Mouse (Mus musculus) neural tube, embryonic 12.5 days (tissue): ENCODE data around the gene Gdpd3. TPM values are rescaled to one million over a fixed set of nuclear protein-coding genes. Genes with fewer than 3 reads are reported as not detected.

ENCODE experiments used
- ATAC-seq: fragments of 200-750 bp; cut with Nextera tagmentation; 2 replicates; pipeline ENCODE4 v1.8.0; 2017; ENCODE audit warnings: low read depth, mild to moderate bottlenecking, moderate TSS enrichment, moderate library complexity; ENCODE audit not compliant: low FRiP score
- H3K27ac ChIP-seq: fragments of 300-500 bp; sonication (generic); 2 replicates; pipeline ENCODE4 v1.5.1; 2016
- H3K27me3 ChIP-seq: fragments of 300-500 bp; sonication (generic); replicated peaks from 2 replicates; pipeline ENCODE4 v1.6.1; 2016; ENCODE audit warnings: mild to moderate bottlenecking
- H3K36me3 ChIP-seq: fragments of 300-500 bp; sonication (generic); 2 replicates; pipeline ENCODE4 v1.6.1; 2016; ENCODE audit warnings: mild to moderate bottlenecking
- H3K4me1 ChIP-seq: fragments of 300-500 bp; sonication (generic); 2 replicates; pipeline ENCODE4 v1.6.1; 2016
- H3K4me2 ChIP-seq: fragments of 300-500 bp; sonication (generic); replicated peaks from 2 replicates; pipeline ENCODE4 v1.6.1; 2016; ENCODE audit warnings: mild to moderate bottlenecking
- H3K4me3 ChIP-seq: fragments of 300-500 bp; sonication (generic); 2 replicates; pipeline ENCODE4 v1.5.1; 2016
- H3K9ac ChIP-seq: fragments of 300-500 bp; sonication (generic); 2 replicates; pipeline ENCODE4 v1.6.1; 2016; ENCODE audit warnings: mild to moderate bottlenecking
- H3K9me3 ChIP-seq: fragments of 300-500 bp; sonication (generic); 2 replicates; pipeline ENCODE4 v1.6.1; 2016; ENCODE audit warnings: mild to moderate bottlenecking
- WGBS: fragments of 180-500 bp; shearing (Covaris S2); methylation state at CpG from one replicate; pipeline ENCODE4 v1.1.7; 2016; 5-methylcytosine and 5-hydroxymethylcytosine counted together
- polyA plus RNA-seq: library from polyadenylated mRNA; unstranded; fragments of >200 nt; fragmentation: Nextera tagmentation; extraction: Ambion mirVana; gene quantifications from 2 replicates; pipeline ENCODE4 v1.2.1, GENCODE M21; 2016

Gene Gdpd3
- polyA plus RNA-seq, 1 experiment from 2014 or later, result 1.3 TPM

DNA sequence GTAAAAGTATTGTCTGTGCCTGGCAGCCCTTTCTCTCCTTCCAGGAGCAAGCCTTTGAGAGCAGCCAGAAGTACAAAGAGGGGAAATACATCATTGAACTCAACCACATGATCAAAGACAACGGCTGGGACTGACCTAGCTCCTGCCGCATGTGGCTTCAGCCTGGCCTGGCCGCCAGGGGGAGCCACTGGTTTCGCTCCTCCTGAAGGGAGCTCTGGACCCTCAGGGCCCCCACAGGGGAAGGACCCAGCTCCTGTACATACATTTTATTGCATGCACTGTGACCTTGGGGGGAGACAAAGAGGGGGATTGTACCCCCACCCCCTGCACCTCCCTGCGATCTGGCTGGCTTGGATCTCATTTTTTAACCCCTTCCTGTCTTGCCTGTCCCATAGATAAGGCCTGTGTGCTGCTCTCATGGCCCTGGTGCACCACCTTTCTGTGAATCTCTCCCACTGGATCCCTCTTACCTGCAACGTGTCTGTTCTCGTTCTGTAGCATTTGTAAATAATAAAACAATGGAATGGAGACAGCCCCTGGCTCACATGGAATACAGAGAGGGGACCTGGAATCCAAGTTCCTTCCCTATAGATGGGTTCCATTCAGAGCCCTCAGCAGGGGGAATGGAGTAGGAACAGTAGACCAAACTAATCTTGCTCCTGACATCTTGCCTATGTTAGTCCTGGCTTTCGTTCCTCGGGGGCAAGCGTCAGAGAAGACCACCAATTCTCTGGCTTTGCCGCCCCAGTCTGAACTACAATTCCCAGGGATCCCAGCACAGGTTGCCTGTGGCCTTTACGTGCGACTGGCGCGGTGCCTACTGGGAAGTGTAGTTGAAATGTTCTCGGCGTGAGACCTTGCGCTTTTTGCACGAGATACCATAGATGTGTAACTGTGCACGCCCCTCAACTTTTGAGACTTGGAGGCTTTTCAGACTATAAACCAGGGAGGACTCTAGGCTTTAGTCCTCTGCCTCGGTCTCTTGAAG, 14.1 kb downstream of the Gdpd3 start:
- H3K4me2 ChIP-seq, result peak overlapping the region; percentile 71
- H3K4me3 ChIP-seq, result peak overlapping the region; percentile 38
- H3K36me3 ChIP-seq, result peaks cover 28% of the 10 kb centered on the region
- peak; percentile 79 for ATAC-seq
- H3K9me3 ChIP-seq, result no peaks in the 10 kb centered on the region
- peak overlapping the region; percentile 54 for H3K9ac ChIP-seq
- WGBS, result 1% methylated on average over 21 of the region's 21 CpGs
- H3K27me3 ChIP-seq, result no peaks in the 10 kb centered on the region
- H3K27ac ChIP-seq, result peak overlapping the region; percentile 62
- H3K4me1 ChIP-seq, result peaks cover 39% of the 10 kb centered on the region

DNA sequence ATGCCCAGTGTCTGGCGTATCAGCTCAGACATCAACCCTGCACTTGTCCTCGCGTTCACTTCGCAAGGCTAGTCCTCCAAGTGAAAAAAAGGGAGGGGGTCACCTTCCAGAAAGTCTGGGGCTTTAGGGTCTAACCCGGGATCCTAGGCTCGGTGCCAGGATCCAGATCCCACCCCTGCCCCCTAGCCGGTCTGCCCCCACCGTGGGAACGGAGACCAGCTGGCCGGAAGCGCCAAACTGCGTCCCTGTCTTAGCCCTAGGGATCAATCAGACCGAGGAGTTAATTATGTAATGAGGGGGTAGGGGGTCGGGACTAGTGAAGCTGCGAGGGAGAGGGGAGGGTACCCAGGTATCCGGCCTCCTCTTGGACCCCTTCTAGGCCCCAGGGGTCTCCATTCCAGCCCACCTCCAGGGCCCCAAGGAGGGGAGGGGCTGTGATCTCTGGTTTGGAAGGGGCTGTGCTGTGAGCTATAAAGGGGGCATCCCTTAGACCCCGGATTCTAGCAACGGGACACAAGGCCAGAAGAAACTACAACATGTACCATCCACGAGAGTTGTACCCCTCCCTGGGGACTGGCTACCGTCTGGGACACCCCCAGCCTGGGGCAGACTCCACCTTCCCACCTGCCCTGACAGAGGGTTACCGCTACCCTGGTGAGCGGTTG, 15.0 kb downstream of the Gdpd3 start, which contains the start of gene Tbx6:
Tbx6 (plus strand) TSS at position 513 of the 665 bp plus-strand sequence.
- Histone ChIP-seq H3K36me3 (peaks cover 36% of the 10 kb centered on the region), H3K4me2 (peak within 1 kb of the TSS; percentile 71), H3K27ac (peak within 1 kb of the TSS; percentile 62; the same call in 1 of the 2 replicates), H3K4me3 (peak within 1 kb of the TSS; percentile 38), H3K27me3 (no peaks in the 10 kb centered on the region), H3K4me1 (peaks cover 35% of the 10 kb centered on the region), H3K9me3 (no peaks in the 10 kb centered on the region), H3K9ac (peak within 1 kb of the TSS; percentile 54)
- 4% methylated on average over 22 of the region's 22 CpGs for WGBS
- peak; percentile 23 for ATAC-seq

DNA sequence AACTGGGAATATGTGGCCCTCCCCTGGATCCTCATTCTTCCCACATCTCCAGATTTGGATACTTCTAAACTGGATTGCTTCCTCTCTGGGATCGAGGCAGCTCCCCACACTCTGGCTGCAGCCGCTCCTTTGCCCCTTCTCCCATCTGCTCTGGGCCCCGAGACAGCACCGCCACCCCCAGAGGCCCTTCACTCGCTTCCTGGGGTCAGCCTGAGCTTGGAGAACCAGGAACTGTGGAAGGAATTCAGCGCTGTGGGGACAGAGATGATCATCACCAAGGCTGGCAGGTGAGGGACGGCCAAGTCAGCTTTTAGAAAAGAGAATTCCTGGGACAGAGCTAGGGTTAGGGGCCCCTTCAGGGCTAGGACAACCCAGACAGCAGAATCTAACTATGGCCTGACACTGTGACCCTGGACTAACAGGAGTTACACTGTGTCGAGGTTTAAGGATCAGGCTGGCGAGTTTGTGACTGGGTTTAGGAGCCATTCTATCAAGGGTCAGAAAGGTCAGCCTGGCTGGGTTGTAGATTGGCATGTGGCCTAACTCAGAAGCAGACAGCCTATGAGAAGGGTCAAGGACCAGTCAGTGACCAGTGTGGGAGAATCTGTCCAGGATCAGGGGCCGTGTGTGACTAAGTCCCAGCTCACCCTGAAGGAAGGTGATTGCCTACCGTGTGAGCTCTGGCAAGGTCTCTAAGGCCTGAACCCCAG, 15.7 kb downstream of the Gdpd3 start:
- peaks cover 33% of the 10 kb centered on the region for H3K4me1 ChIP-seq
- peak overlapping the region; percentile 38 for H3K4me3 ChIP-seq

DNA sequence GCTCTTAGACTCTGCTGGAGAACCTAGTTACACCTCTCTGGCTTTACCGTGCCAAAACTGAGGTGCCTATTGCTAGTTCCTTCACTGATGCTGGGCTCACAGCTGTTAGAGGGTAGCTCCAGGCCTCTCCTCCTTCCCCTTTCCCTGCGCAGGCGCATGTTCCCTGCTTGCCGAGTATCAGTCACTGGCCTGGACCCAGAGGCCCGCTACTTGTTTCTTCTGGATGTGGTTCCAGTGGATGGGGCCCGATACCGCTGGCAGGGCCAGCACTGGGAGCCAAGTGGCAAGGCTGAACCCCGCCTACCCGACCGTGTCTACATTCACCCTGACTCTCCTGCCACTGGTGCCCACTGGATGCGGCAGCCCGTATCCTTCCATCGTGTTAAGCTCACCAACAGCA, 16.6 kb downstream of the Gdpd3 start:
- Histone ChIP-seq H3K36me3 (peaks cover 51% of the 10 kb centered on the region), H3K4me3 (no peak overlapping the region), H3K9me3 (no peaks in the 10 kb centered on the region), H3K27ac (no peak overlapping the region), H3K4me1 (peaks cover 25% of the 10 kb centered on the region), H3K4me2 (no peak overlapping the region), H3K9ac (no peak overlapping the region), H3K27me3 (no peaks in the 10 kb centered on the region)
- no peak for ATAC-seq
- WGBS, result 85% methylated on average over 13 of the region's 13 CpGs

More for the DNA sequence above, 15.7 kb downstream of the Gdpd3 start:
- Histone ChIP-seq H3K36me3 (peaks cover 43% of the 10 kb centered on the region), H3K27me3 (no peaks in the 10 kb centered on the region), H3K9me3 (no peaks in the 10 kb centered on the region), H3K9ac (peak overlapping the region; percentile 54; the same call in 1 of the 2 replicates), H3K4me2 (peak overlapping the region; percentile 71), H3K27ac (no peak overlapping the region; the same call in 1 of the 2 replicates)
- no peak for ATAC-seq
- 36% methylated on average over 11 of the region's 11 CpGs for WGBS

DNA sequence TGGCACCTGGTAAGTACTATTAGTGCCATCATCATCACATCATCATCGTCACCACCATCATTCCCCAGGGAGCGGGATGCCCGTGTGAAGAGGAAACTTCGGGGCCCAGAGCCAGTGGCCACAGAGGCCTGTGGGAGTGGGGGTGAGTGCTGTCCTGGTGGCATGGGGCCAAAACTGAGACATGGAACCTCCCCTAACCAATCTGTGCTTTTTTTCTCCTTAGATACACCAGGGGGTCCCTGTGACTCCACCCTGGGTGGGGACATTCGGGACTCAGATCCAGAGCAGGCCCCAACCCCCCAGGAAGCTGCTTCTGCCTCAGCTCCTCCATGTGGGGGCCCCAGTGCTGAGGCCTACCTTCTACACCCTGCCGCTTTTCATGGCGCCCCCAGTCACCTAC, 18.3 kb downstream of the Gdpd3 start:
- no peak overlapping the region for H3K4me2 ChIP-seq
- H3K27me3 ChIP-seq, result no peaks in the 10 kb centered on the region
- no peak overlapping the region for H3K27ac ChIP-seq
- WGBS, result 84% methylated on average over 7 of the region's 7 CpGs
- no peak for ATAC-seq
- no peak overlapping the region for H3K4me3 ChIP-seq
- H3K36me3 ChIP-seq, result peaks cover 58% of the 10 kb centered on the region
- H3K9ac ChIP-seq, result no peak overlapping the region
- H3K9me3 ChIP-seq, result no peaks in the 10 kb centered on the region
- peaks cover 20% of the 10 kb centered on the region for H3K4me1 ChIP-seq

DNA sequence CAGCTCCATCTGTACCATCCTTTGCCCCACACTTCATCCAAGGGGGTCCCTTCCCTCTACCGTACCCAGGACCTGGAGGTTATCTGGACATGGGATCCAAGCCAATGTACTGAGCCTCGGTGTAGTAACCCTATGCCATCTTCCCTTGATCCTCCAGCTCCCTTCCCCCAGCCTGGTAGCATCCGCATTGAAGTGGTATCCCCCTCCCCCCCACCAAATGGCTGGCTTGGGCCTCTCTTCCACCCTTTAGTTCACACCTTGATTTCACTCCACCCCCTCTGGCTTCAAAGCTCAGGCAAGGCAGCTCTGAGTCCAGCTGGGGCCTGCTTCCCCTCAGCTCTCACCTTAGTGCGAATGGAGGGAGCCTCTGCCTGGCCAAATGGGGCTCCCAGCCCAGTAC, 18.9 kb downstream of the Gdpd3 start:
- 79% methylated on average over 4 of the region's 4 CpGs for WGBS
- Histone ChIP-seq H3K4me2 (no peak overlapping the region), H3K4me3 (no peak overlapping the region), H3K27ac (no peak overlapping the region), H3K27me3 (no peaks in the 10 kb centered on the region), H3K4me1 (peaks cover 15% of the 10 kb centered on the region), H3K9ac (no peak overlapping the region), H3K36me3 (peaks cover 64% of the 10 kb centered on the region), H3K9me3 (no peaks in the 10 kb centered on the region)
- ATAC-seq, result no peak

DNA sequence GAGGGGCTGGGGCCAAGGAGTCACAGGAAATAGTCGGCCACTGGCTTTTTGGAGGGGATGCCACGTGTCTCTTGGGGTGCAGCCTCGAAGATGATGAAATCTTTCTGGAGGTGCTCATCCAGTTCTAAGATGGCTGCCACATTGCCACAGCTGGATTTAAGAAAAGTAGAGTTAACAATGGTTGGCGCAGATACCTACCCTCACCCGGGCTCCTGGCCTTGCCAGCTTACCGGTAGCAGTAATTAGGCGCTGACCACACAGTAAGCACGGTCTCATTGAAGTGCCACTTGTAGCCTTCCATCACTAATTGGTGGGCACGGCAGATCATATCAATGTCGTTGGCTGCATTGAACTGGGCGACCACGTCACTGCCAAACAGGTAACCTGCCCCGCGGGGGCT, 20.0 kb downstream of the Gdpd3 start:
- Histone ChIP-seq H3K27me3 (no peaks in the 10 kb centered on the region), H3K27ac (no peak overlapping the region), H3K4me1 (peaks cover 18% of the 10 kb centered on the region), H3K4me3 (no peak overlapping the region), H3K9me3 (no peaks in the 10 kb centered on the region), H3K4me2 (no peak overlapping the region), H3K36me3 (peaks cover 66% of the 10 kb centered on the region), H3K9ac (no peak overlapping the region)
- ATAC-seq, result no peak
- 92% methylated on average over 14 of the region's 14 CpGs for WGBS

DNA sequence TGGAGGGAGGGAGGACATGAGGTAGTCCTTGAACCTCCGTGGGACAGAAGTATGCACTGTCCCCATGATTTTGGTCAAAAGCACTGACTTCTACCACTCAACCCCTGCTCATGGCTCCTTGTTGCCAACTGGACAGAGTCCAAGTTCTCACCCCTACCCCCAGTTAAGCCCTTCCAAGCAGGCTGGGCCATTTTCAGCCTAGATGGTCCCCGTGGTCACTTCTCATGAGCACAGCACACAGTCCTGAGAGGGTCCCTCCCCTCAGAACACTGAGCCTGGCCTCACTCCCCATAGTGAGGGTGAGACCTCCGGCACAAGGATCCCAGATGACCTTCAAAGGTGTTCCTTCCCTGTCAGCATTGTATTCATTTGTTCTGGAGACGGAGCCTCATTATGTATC, 23.0 kb downstream of the Gdpd3 start:
- Histone ChIP-seq H3K4me1 (peaks cover 22% of the 10 kb centered on the region), H3K4me3 (no peak overlapping the region), H3K36me3 (peaks cover 60% of the 10 kb centered on the region), H3K9me3 (no peaks in the 10 kb centered on the region), H3K4me2 (no peak overlapping the region), H3K27me3 (no peaks in the 10 kb centered on the region), H3K9ac (no peak overlapping the region), H3K27ac (no peak overlapping the region)
- ATAC-seq, result no peak
- 95% methylated on average over 4 of the region's 4 CpGs for WGBS

DNA sequence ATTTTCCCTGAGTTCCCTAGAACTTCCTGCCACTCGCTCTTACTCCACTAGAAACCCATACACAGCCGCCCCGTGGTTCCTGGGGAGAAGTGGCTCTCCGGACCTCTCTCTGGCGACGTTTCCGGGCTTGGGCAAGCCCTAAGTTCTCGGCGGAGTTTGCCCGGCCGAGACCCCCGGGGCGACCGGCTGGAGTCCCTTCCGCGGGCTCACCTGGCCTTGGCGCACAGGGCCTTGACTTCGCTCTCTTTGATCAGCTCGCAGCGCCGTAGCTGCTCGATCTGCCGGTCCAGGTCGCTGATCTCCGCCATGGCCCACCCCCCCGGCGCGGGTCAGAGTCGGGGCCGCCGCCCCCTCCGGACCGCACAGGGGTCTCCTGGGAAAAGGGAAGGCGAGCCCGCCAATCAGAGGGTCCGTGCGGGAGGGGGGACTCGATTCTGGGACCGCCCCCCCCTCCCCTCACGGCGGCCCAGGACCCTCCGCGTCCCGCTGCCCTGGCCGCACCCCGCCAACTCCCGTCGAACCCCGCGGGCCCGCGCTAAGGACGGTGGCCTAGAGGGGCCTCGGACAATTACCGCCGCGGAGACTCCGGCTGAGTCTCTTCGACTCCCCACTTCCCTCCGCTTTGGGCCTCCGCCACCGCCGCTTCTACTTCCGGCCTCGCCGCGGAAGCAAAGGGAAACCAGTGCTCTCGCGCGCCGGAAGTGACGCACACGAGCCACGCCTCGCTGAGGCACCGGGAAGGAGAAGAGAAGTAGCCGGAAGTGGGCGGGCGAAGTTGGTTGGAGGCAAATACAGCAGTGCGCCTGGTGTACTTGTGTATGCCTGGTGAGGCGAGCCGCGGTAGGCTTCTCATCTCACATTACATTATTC, 26.0 kb downstream of the Gdpd3 start, which contains the start of gene Ppp4c:
Ppp4c (minus strand) TSS at position 646 of the 870 bp plus-strand sequence.
- Histone ChIP-seq H3K4me2 (peak within 1 kb of the TSS; percentile 81), H3K27ac (peak within 1 kb of the TSS; percentile 69), H3K36me3 (peaks cover 56% of the 10 kb centered on the region), H3K27me3 (no peaks in the 10 kb centered on the region), H3K9ac (peak within 1 kb of the TSS; percentile 93), H3K4me1 (peaks cover 38% of the 10 kb centered on the region), H3K4me3 (peak within 1 kb of the TSS; percentile 97), H3K9me3 (no peaks in the 10 kb centered on the region)
- ATAC-seq, result peak; percentile 93
- WGBS, result under 1% methylated on average over 82 of the region's 83 CpGs

DNA sequence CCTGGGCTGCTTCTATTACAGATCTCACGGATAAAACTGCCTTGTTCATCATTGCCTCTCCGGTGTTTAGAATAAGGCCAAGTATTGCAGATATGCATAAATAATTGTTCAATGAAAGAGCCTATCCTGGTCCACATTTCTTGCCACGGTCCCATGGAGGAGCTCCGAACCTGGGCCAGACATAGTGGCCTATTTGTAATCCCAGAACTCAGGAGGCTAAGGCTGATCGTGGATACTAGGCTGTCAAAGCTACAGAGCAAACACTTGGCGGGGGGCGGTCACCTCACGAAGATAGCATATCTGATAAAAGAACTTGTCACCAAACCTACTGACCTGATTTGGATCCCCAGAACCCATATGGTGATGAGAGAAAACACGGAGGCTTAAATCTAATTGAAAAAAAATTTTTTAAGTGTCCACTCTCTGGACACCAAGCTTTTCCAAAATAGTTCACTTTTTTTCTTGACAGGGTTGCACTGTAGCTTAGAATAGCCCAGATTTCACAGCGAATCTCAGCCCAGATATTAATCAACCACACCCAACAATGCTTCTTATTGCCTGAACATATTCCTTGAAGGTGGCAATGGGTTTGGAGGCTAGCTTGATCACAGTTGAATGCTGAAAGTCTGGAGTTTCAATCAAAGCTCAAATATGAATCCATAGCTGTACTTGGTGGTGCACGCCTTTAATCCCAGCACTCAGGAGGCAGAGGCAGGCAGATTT, 26.7 kb downstream of the Gdpd3 start:
- peak overlapping the region; percentile 93 for H3K9ac ChIP-seq
- peak overlapping the region; percentile 81 for H3K4me2 ChIP-seq
- H3K27ac ChIP-seq, result 0 out of 2 replicates have a peak overlapping the region, but pooled peaks have one; percentile 69
- no peaks in the 10 kb centered on the region for H3K9me3 ChIP-seq
- no peaks in the 10 kb centered on the region for H3K27me3 ChIP-seq
- peak overlapping the region; percentile 97 for H3K4me3 ChIP-seq
- H3K36me3 ChIP-seq, result peaks cover 52% of the 10 kb centered on the region
- peaks cover 46% of the 10 kb centered on the region for H3K4me1 ChIP-seq
- 32% methylated on average over 11 of the region's 11 CpGs for WGBS
- ATAC-seq, result peak; percentile 51
